10 mouse cellular contexts compared by ENCODE assay signal in the genomic region with DNA sequence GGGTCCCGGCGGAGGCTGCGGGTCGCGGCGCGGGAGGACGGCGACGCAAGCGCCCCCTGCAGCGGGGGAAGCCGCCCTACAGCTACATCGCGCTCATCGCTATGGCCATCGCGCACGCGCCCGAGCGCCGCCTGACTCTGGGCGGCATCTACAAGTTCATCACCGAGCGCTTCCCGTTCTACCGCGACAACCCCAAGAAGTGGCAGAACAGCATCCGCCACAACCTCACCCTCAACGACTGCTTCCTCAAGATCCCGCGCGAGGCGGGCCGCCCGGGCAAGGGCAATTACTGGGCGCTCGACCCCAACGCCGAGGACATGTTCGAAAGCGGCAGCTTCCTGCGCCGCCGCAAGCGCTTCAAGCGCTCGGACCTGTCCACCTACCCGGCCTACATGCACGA. TPM values are rescaled to one million over a fixed set of nuclear protein-coding genes. Genes with fewer than 3 reads are reported as not detected.
DNase-seq lines count a peak whose midpoint lies in the region; ATAC-seq and TF ChIP-seq lines count a peak whose summit lies in the region.
"Had no signal": no experiment of that assay in that cellular context is flagged by ENCODE, and none has a peak within 500 bp of the region (broad histone marks: within the 10 kb centered on the region; RNA-seq: fewer than 3 reads in every experiment).

No protein-coding gene starts in this region.

- no peak for DNase-seq in heart, adult 11 months
- DNase-seq in c-Kit-positive CD71-positive TER-119-positive erythroid progenitor cells, embryonic 14.5 days (ENCODE audit: low spot score), result peak; percentile 5
- no peak for DNase-seq in liver, adult 2 months (ENCODE audit: extremely low read depth, low read depth, low spot score)
- no peak for DNase-seq in left cerebral cortex, adult 2 months (ENCODE audit: extremely low spot score in 1 of 2, low spot score in 2 of 2)
- DNase-seq in cerebellum, adult 8-10 months, result no peak

- intact Hi-C loops in left cerebral cortex, adult 2 months (cut with DNase I), result loop anchor here (10.0 kb wide), 1 partner anchor 1639 kb away; no protein-coding TSS in a partner anchor

- no peaks in the 10 kb centered on the region for H3K79me2 ChIP-seq in liver, adult 2 months (ENCODE audit: control insufficient read depth, insufficient read depth, low read length)

- H3K36me3 ChIP-seq in heart, embryonic 11.5 days (ENCODE audit: control insufficient read depth, insufficient read depth, low read length), result no peaks in the 10 kb centered on the region
- no peaks in the 10 kb centered on the region for H3K36me3 ChIP-seq in liver, adult 2 months (ENCODE audit: control insufficient read depth, insufficient read depth, low read length)
- H3K36me3 ChIP-seq in neural tube, embryonic 12.5 days, result no peaks in the 10 kb centered on the region
- H3K36me3 ChIP-seq: G1E had no signal

- H3K27me3 ChIP-seq in heart, embryonic 11.5 days (ENCODE audit: control insufficient read depth, insufficient read depth, low read length), result peaks cover 95% of the 10 kb centered on the region
- peaks cover 36% of the 10 kb centered on the region for H3K27me3 ChIP-seq in liver, adult 2 months (ENCODE audit: control insufficient read depth, insufficient read depth, low read length)
- peaks cover 98% of the 10 kb centered on the region for H3K27me3 ChIP-seq in neural tube, embryonic 12.5 days (replicated peaks)

- no peak for ATAC-seq in heart, embryonic 11.5 days (replicated peaks; ENCODE audit: insufficient number of reproducible peaks, low FRiP score, low TSS enrichment)
- peak; percentile 10 to 26; a peak in 1 of 4 replicates for ATAC-seq in hematopoietic stem cell, adult 5-6 weeks (replicated peaks in 1 of 2; ENCODE audit: insufficient read depth in 1 of 2, low FRiP score in 2 of 2, low TSS enrichment in 1 of 2, low read depth in 1 of 2, poor library complexity in 2 of 2, severe bottlenecking in 2 of 2)
- no peak for ATAC-seq in neural tube, embryonic 12.5 days (ENCODE audit: low FRiP score, low read depth)

- no peaks in the 10 kb centered on the region for H3K9me3 ChIP-seq in heart, embryonic 11.5 days (replicated peaks; ENCODE audit: control insufficient read depth, low read length)
- no peaks in the 10 kb centered on the region for H3K9me3 ChIP-seq in neural tube, embryonic 12.5 days

- no peak for TF ChIP-seq POLR2A in liver, adult 2 months (IDR thresholded peaks at IDR 0.05; ENCODE audit: extremely low read depth, insufficient read depth, low read length)

- H3K4me3 ChIP-seq in heart, embryonic 11.5 days (ENCODE audit: low read depth, low read length), result peak overlapping the region; percentile 42
- peak overlapping the region; percentile 41; the same call in 1 of the 2 replicates for H3K4me3 ChIP-seq in liver, adult 2 months (ENCODE audit: insufficient read depth, low read depth, low read length)
- peak overlapping the region; percentile 29 for H3K4me3 ChIP-seq in neural tube, embryonic 12.5 days
- H3K4me3 ChIP-seq in left cerebral cortex, adult 2 months, result no peak overlapping the region

- under 1% methylated on average over 48 of the region's 51 CpGs for WGBS in heart, embryonic 11.5 days (ENCODE audit: insufficient replicate concordance)
- 3% methylated on average over 51 of the region's 51 CpGs for WGBS in liver, adult 2 months
- under 1% methylated on average over 51 of the region's 51 CpGs for WGBS in neural tube, embryonic 12.5 days

- H3K9ac ChIP-seq in heart, embryonic 11.5 days (ENCODE audit: low read depth, low read length), result no peak overlapping the region
- no peak overlapping the region for H3K9ac ChIP-seq in liver, adult 2 months (ENCODE audit: low read depth, low read length)
- H3K9ac ChIP-seq in neural tube, embryonic 12.5 days, result no peak overlapping the region

- TF ChIP-seq CTCF in liver, adult 2 months (IDR thresholded peaks at IDR 0.05; ENCODE audit: low read depth, low read length), result no peak
- no peak for TF ChIP-seq CTCF in left cerebral cortex, adult 2 months (IDR thresholded peaks at IDR 0.05)

- no peaks in the 10 kb centered on the region; the same call in 1 of the 2 replicates for H3K4me1 ChIP-seq in heart, embryonic 11.5 days (ENCODE audit: control insufficient read depth, insufficient read depth, low read length)
- no peaks in the 10 kb centered on the region for H3K4me1 ChIP-seq in liver, adult 2 months (ENCODE audit: control insufficient read depth, insufficient read depth, low read length)
- peaks cover 19% of the 10 kb centered on the region for H3K4me1 ChIP-seq in neural tube, embryonic 12.5 days

- no peak overlapping the region for H3K27ac ChIP-seq in heart, embryonic 11.5 days (ENCODE audit: low read depth, low read length)
- no peak overlapping the region for H3K27ac ChIP-seq in liver, adult 2 months (replicated peaks; ENCODE audit: insufficient read depth, low read depth, low read length)
- no peak overlapping the region for H3K27ac ChIP-seq in neural tube, embryonic 12.5 days
- H3K27ac ChIP-seq in left cerebral cortex, adult 2 months, result no peak overlapping the region

- peak overlapping the region; percentile 60 for H3K4me2 ChIP-seq in heart, embryonic 11.5 days
- H3K4me2 ChIP-seq in neural tube, embryonic 12.5 days (replicated peaks), result peak overlapping the region; percentile 57

RNA-seq across cellular contexts. Expression of a gene that starts 0.9 kb away (rescaled TPM):
- polyA plus RNA-seq in heart, embryonic 11.5 days (2014; fragmentation: Nextera tagmentation; extraction: Ambion mirVana), result 0.07 TPM in 2 replicates
- total RNA-seq in hematopoietic stem cell, adult 5-6 weeks (2017), result not detected in 2 replicates
- total RNA-seq in liver, adult 2 months (2014; rRNA removed), result not detected in 2 replicates
- polyA plus RNA-seq in liver, adult 2 months (2012; rRNA removed), result 0.04 TPM in 1 of 2 replicates, not detected in the other
- not detected in 2 replicates for polyA plus RNA-seq in neural tube, embryonic 12.5 days (2016; fragmentation: Nextera tagmentation; extraction: Ambion mirVana)
- not detected for total RNA-seq in left cerebral cortex, adult 2 months (2021)
- total RNA-seq: G1E; heart, adult 18-20 months had no signal
- polyA plus RNA-seq: G1E had no signal

RNA-seq across cellular contexts. Expression of a gene that starts 44.9 kb away (rescaled TPM):
- polyA plus RNA-seq in heart, embryonic 11.5 days (2014; fragmentation: Nextera tagmentation; extraction: Ambion mirVana), result 8.4 and 11.5 TPM in 2 replicates
- total RNA-seq in hematopoietic stem cell, adult 5-6 weeks (2017), result 10.6 and 12.9 TPM in 2 replicates
- 4.0 and 4.6 TPM in 2 replicates for total RNA-seq in liver, adult 2 months (2014; rRNA removed)
- 3.3 and 4.5 TPM in 2 replicates for polyA plus RNA-seq in liver, adult 2 months (2012; rRNA removed)
- 8.5 and 10.3 TPM in 2 replicates for polyA plus RNA-seq in neural tube, embryonic 12.5 days (2016; fragmentation: Nextera tagmentation; extraction: Ambion mirVana)
- 1 to 10 TPM; 3.6 to 4.6 TPM for total RNA-seq in left cerebral cortex, adult 2 months (2021)

Comparison
In these comparisons a context has a peak if more than half of its experiments do, and no peak if none do; other contexts are left out.
1. ATAC-seq: peak in hematopoietic stem cell, adult 5-6 weeks (2 of 2); none in heart, embryonic 11.5 days (single experiment) and neural tube, embryonic 12.5 days (single experiment).